Mouse (Mus musculus): ENCODE measurements around the gene Smim17. TPM values are rescaled to one million over a fixed set of nuclear protein-coding genes. Genes with fewer than 3 reads are reported as not detected.
A peak's percentile ranks its signal among the peaks of the same experiment; 100 is the strongest.
"Not testable (repeated sequence)": the region's sequence is repeated elsewhere in the genome, so short reads cannot be mapped to it uniquely, and the experiment has no call there.

Smim17 gene
- total RNA-seq, 2 experiments from 2014 or later, result not detected

DNA sequence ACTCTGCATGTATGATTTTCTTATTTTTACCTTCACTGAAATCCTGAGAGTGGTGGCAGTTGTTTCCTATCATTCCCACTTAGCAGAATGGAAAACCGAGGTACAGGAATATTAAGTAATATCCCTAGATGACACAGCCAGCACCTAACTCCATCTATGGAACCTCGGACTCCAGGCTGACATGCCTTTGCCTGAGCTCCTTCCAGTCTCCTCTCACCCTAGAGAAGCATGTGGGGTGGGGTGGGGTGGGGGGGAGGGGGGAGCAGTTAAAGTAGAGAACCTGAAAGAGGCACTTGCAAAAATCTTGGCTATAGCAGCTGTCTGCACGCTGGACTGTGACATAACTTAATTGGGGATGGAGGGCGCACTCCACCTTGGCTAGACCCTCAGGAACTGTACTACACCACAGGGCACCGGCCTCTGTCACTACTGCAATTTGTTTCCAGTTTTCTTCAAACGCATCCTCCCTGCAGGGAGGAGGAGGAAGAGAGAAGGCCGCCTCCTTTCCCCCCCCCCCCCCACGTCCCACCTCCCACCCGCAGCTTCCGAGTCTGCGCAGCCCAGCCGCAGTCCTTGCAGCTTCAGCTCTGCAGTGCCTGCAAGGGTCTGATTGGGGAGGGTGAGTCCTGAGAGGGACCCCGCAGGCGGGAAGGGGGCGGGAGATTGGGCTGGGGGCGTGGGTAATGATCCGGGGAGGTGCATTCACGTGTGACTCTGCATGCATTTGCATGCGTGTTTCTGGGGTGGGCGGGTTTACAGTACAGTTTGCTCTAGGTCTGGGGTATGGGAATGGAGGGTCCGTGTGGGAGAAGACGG, 16.3 kb downstream of the Smim17 start:
- no peak for ATAC-seq (replicated peaks; ENCODE audit: poor library complexity)

GRCm38 (mm10) chr7:6415442-6415787, 16.9 kb downstream of the Smim17 start:
- no peak for ATAC-seq (replicated peaks; ENCODE audit: poor library complexity)

DNA sequence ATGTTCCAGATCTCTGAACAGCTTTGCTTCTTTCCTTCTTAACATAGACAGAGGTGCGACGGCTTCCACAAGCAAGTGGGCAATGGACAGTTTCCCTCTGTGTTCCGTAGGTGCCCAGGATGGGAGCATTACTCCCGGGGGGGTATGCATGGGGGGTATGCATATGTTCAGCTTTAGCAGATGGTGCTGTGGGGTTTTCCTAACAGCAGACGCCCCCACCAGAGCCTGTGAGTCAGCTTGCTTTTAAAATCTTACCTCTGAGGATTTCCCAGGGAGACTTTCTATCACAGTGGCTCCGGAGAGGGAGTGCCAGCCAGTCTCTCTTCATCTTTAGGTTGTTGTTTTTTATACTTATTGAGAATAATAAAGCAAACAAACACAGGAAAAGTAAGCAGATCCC, 21.4 kb downstream of the Smim17 start:
- ATAC-seq (replicated peaks; ENCODE audit: poor library complexity), result no peak

DNA sequence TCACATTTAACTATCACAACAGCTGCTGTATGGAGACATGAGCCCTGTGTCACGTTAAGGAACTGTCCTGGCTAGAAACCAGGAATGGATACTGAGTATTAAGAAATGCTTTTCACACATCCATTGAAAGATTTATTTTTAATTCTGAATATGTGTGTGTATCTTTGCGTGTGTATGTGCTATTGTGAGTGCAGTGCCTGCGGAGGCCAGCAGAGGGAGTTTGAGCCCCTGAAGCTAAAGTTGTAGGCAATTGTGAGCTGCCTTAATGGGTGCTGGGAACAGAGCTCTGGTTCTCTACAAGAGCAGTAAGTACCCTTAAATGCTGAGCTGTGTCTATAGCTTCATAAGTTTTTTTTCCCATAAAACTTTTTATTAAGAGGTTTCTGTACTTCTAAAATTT, 30.9 kb downstream of the Smim17 start:
- no peak for ATAC-seq (replicated peaks; ENCODE audit: poor library complexity)

GRCm38 (mm10) chr7:6430342-6430741, 31.8 kb downstream of the Smim17 start:
- peak; percentile 94 for ATAC-seq (replicated peaks; ENCODE audit: poor library complexity)

GRCm38 (mm10) chr7:6438388-6438787, 39.9 kb downstream of the Smim17 start, which contains the start of gene Olfr1344:
Gene Olfr1344 (plus strand): TSS chr7:6438688.
- ATAC-seq (replicated peaks; ENCODE audit: poor library complexity), result no peak

DNA sequence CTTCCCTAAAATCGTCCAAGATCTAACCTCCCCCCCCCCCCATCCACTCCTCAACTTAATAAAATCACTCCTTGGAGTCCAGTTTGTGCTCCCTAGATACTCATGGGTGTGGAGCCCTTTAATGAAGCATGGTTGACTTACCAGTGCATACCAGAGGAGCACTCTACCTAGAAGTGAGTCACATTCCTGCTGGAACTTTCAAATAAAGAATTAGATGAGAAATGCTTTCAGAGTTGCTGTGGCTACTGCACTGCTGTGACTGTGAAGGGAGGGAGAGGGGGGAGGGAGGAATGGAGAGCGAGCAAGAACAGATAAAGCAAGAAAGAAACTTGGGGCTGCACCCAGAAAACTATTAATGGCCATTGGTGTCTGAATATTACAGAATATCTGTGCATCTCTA, 42.7 kb downstream of the Smim17 start:
- ATAC-seq (replicated peaks; ENCODE audit: poor library complexity), result no peak

- no peak for ATAC-seq (replicated peaks; ENCODE audit: poor library complexity)
Measured at GRCm38 (mm10) chr7:6447771-6448170, 49.3 kb downstream of the Smim17 start.

DNA sequence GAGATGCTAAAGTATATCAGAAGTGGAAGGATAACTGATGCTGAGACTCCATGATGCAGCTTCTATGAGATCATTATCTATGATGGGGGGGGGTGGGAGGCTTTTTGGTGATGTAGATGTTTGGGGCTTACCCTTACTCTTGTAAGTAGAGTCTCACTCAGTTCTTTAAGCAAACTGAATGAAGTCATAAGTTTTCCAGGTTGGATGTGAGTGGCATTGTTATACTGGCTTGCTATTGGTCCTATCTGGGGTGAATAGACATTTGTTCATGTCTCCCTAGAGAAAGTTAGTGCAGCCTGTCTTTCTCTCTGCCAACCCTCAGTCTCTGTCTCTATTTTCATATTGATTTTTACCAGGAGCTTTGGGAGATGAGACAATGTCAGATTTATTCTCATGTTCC, 57.4 kb downstream of the Smim17 start, which contains the start of gene Olfr1336:
Gene Olfr1336 (plus strand): TSS at position 301 of the 400 bp plus-strand sequence.
- no peak for ATAC-seq (replicated peaks; ENCODE audit: poor library complexity)

- ATAC-seq (replicated peaks; ENCODE audit: poor library complexity), result no peak
Measured at GRCm38 (mm10) chr7:6456399-6456798, 57.9 kb downstream of the Smim17 start.

DNA sequence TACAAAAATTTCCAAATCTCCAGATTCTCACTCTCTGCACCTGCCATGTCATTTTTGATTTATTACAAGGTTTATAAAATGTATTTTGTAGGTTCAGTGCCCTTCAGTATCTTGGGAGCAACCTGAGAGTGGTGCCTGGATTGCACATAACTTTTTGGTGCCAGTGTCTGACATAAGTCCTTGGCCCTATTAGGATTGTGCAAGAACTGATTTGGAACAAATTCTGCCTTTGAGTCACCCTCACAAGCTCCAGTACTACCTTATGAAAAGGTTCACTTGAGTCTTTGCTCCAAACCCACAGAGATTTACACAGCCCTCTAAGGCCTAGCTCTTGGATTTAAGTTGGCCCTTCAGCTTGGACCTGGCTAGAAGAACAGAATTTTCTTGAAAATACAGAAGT, 68.4 kb downstream of the Smim17 start, which contains the start of gene Olfr1346:
Gene Olfr1346 (plus strand): TSS at position 151 of the 400 bp plus-strand sequence.
- ATAC-seq (replicated peaks; ENCODE audit: poor library complexity), result no peak

DNA sequence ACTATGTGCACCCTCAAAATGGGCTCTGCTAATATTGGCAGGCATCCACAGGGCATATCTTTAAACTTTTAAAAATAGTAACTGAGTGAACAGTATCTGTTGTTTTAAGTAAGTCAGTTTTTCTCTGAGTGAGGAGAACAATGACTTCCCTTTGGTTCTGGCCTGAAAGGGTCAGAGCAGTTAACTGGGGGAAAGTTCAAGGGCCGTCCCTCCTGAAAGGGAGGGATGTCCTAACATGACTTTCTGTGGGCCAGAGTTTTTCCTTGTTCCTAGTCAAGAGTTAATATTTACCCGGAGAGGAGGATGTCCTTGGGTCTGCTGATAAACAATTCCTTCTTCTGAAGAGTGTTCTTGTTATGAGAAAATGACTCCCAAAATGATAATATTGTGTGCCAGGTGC, 79.1 kb downstream of the Smim17 start:
- not testable (repeated sequence) for ATAC-seq (replicated peaks; ENCODE audit: poor library complexity)

Other genes starting within 250 kb of the Smim17 start
- 14.3 and 17.8 TPM in 2 replicates for gene Zfp787, start 242.7 kb upstream of the Smim17 start, total RNA-seq (2015)
- 20.4 and 24.8 TPM in 2 replicates for gene Zfp787, start 242.7 kb upstream of the Smim17 start, total RNA-seq (2017)
- 4.1 and 6.2 TPM in 2 replicates for gene Zfp444, start 226.5 kb upstream of the Smim17 start, total RNA-seq (2015)
- gene Zfp444, start 226.5 kb upstream of the Smim17 start, total RNA-seq (2017), result 16.4 and 20.9 TPM in 2 replicates
- gene Galp, start 201.6 kb upstream of the Smim17 start, total RNA-seq (2015), result not detected in 2 replicates
- not detected in 2 replicates for gene Galp, start 201.6 kb upstream of the Smim17 start, total RNA-seq (2017)
- not detected in 2 replicates for gene Zscan5b, start 176.4 kb upstream of the Smim17 start, total RNA-seq (2015)
- not detected in 2 replicates for gene Zscan5b, start 176.4 kb upstream of the Smim17 start, total RNA-seq (2017)
- gene Epp13, start 146.0 kb upstream of the Smim17 start, total RNA-seq (2015), result not detected in 2 replicates
- gene Epp13, start 146.0 kb upstream of the Smim17 start, total RNA-seq (2017), result not detected in 2 replicates
- 1.3 and 3.3 TPM in 2 replicates for gene Zfp667, start 112.1 kb upstream of the Smim17 start, total RNA-seq (2015)
- 2.8 and 3.4 TPM in 2 replicates for gene Zfp667, start 112.1 kb upstream of the Smim17 start, total RNA-seq (2017)
- gene Zfp583, start 67.4 kb upstream of the Smim17 start, total RNA-seq (2015), result 4.0 TPM in 2 replicates
- gene Zfp583, start 67.4 kb upstream of the Smim17 start, total RNA-seq (2017), result 2.2 and 3.3 TPM in 2 replicates
- 0.20 TPM in 2 replicates for gene Gm3854, start 55.0 kb upstream of the Smim17 start, total RNA-seq (2015)
- 0.57 and 0.79 TPM in 2 replicates for gene Gm3854, start 55.0 kb upstream of the Smim17 start, total RNA-seq (2017)
- 2.8 and 4.8 TPM in 2 replicates for gene Zfp78, start 35.4 kb upstream of the Smim17 start, total RNA-seq (2015)
- gene Zfp78, start 35.4 kb upstream of the Smim17 start, total RNA-seq (2017), result 3.1 and 3.5 TPM in 2 replicates
- 1.4 and 2.4 TPM in 2 replicates for gene Zfp28, start 15.4 kb upstream of the Smim17 start, total RNA-seq (2015)
- gene Zfp28, start 15.4 kb upstream of the Smim17 start, total RNA-seq (2017), result 1.5 and 2.2 TPM in 2 replicates
- not detected in 2 replicates for gene Gm20715, start 11.6 kb downstream of the Smim17 start, total RNA-seq (2015)
- gene Gm20715, start 11.6 kb downstream of the Smim17 start, total RNA-seq (2017), result not detected in 2 replicates
- 0.29 TPM in 1 of 2 replicates, not detected in the other for gene Olfr1344, start 40.0 kb downstream of the Smim17 start, total RNA-seq (2015)
- gene Olfr1344, start 40.0 kb downstream of the Smim17 start, total RNA-seq (2017), result not detected in 2 replicates
- gene Olfr1336, start 57.5 kb downstream of the Smim17 start, total RNA-seq (2015), result not detected in 2 replicates
- gene Olfr1336, start 57.5 kb downstream of the Smim17 start, total RNA-seq (2017), result not detected in 2 replicates
- not detected in 2 replicates for gene Olfr1346, start 68.4 kb downstream of the Smim17 start, total RNA-seq (2015)
- gene Olfr1346, start 68.4 kb downstream of the Smim17 start, total RNA-seq (2017), result 0.14 TPM in 1 of 2 replicates, not detected in the other
- not detected in 2 replicates for gene Olfr5, start 88.2 kb downstream of the Smim17 start, total RNA-seq (2015)
- not detected in 2 replicates for gene Olfr5, start 88.2 kb downstream of the Smim17 start, total RNA-seq (2017)
- not detected in 2 replicates for gene Olfr1347, start 101.0 kb downstream of the Smim17 start, total RNA-seq (2015)
- gene Olfr1347, start 101.0 kb downstream of the Smim17 start, total RNA-seq (2017), result not detected in 2 replicates
- gene Olfr1348, start 110.0 kb downstream of the Smim17 start, total RNA-seq (2015), result not detected in 2 replicates
- not detected in 2 replicates for gene Olfr1348, start 110.0 kb downstream of the Smim17 start, total RNA-seq (2017)
- gene Olfr1349, start 124.2 kb downstream of the Smim17 start, total RNA-seq (2015), result not detected in 2 replicates
- gene Olfr1349, start 124.2 kb downstream of the Smim17 start, total RNA-seq (2017), result not detected in 2 replicates
- gene Olfr1350, start 166.1 kb downstream of the Smim17 start, total RNA-seq (2015), result not detected in 2 replicates
- gene Olfr1350, start 166.1 kb downstream of the Smim17 start, total RNA-seq (2017), result not detected in 2 replicates

Data from megakaryocyte progenitor cell, adult 5-6 weeks (primary cell).